Mouse (Mus musculus) adipocyte (in vitro differentiated cells): ENCODE measurements around the gene Ryr2.
"Not testable (repeated sequence)": the region's sequence is repeated elsewhere in the genome, so short reads cannot be mapped to it uniquely, and the experiment has no call there.

Experiments
- DNase-seq: peaks from one replicate; pipeline ENCODE4 v3.0.0-alpha.2; 2016; ENCODE audit warnings: low spot score

The Ryr2 gene

DNA sequence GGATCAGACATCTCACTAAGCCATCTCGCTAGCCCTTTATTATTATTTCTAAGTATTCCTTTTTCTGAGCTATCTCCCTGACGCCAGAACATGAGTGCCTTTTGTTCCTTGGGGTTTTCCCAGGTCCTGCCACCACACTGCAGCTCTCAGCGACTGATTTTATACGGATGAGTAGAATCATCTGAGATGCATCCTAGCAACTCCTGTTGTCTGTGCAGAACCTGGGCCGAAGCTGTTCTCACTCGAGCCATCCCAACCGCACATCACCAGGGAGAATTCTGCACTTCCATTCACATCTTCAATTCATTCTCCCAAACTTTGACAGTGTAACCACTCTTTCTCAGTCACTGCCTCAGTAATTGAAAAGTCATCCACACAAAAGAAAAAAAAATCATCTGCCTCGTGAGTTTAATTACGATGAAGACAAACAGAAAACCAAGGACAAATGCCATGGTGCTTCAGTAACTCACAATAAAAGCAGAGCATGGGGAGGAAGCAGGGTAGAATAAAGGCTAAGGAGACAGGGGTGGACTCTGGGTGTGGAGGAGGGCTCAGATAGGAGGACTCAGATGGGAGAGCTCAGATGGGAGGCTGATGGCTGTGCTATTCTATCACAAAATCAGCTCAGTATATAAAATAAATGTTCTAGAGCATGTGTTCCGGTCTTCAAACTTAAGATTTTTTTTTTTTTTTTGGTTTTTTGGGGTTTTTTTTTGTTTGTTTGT, 226.1 kb downstream of the Ryr2 start:
- DNase-seq: no peak

DNA sequence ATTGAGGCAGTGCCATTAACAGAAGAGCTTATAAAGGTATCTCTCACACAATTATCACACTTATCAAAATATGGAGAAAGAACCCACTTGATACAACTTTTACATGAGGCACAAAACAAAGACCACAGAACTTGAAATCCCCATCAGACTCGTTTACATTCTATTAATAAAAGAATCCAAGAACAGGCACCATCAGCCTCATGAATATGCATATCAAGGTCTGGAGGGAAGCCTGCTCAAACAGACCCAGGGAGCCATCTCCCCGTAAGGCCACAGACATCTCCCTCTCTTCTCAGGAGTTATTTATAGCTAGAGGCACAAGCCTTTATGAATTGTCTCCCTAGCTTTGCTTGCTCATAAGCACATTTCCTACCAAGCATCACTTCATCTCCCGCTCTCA, 227.7 kb downstream of the Ryr2 start:
- no peak for DNase-seq

DNA sequence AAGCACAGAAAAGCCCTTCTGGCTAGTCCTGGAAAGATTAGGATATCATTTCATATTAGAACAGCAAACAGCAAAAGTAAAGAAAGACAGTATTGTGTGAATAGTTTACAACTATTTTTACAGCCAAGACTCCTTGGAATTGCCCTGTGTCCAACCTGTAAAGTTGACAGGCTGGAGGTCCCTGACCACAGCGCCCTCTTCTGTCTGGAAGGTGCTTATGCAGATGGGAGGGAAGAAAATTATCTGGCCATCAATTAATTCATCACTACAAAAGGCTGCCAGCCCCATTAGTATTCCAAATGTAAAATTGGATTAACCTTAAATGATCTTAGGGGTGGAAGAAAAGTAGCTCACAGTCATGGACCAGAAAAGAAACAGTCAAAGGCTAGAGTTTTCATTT, 231.9 kb downstream of the Ryr2 start:
- no peak for DNase-seq

DNA sequence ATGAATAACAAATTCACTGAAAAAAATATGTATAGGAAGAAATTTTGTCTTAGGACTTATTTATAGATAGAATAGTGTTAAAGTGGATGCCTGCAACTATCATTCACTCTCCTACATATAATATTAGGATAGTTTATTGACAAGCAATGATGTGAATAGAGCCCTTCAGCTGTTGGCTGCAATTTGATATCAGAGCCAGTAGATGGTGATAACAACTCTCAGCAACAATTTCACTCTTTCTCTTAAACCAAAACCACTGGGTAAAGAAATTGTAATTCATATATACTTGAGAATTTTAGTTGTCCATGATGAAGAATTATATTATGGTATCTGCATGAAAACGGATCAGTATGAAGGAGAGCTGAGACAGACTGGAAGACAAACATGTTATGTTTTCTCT, 236.8 kb downstream of the Ryr2 start:
- DNase-seq: no peak

DNA sequence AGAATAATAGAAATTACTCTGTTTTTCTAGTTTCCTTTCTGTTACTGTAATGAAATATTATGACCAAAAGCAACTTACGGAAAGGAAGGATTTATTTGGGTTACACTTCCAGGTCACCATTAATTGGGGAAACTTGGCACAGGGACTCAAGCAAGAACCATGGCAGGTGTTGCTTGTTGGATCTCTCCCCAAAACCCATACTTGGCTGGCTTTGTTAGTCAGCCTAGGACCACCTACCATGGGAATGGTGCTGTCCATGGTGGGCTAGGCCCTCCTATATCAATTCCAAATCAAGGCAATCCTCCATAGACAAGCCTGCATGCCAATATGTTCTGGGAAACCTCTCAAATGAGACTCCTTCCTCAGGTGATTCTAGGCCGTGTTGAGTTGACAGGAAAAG, 237.3 kb downstream of the Ryr2 start:
- DNase-seq: no peak

DNA sequence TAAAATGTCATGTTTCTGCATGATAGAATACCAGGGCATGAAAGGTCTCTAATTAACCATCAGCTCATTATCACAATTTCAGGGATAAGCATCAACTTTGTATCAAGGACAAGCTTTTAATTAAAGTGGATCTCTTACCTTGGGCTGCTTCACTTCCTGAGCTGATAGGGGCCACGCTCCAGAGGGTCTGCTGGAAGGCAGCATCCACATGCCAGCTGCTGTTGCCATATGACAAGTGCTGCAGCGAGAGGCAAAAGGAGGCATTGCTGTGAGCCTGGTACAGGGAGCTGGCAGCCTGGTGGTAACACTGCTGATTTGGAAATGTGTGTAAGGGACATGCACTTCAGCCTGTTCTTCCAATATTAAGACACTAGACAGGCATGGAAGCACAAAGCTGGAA, 237.8 kb downstream of the Ryr2 start:
- DNase-seq: no peak

DNA sequence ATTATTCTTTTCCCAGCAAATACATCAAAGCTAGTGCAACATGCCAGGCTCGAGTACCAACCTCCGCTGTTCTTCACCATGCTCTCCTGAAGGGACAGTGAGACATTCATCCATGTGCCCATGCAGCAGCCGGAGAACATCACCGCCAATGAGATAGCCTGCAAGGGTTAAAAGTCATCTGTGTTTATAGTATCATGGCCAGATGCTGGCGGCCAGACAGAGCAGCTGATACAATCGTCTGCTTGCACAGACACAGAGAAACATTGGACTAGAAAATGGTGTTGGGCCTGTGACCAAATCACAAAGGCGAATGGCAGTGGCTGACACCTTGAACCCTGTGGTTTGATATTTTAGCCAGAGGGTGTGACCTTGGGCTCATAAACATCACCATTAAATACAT, 238.7 kb downstream of the Ryr2 start:
- no peak for DNase-seq

DNA sequence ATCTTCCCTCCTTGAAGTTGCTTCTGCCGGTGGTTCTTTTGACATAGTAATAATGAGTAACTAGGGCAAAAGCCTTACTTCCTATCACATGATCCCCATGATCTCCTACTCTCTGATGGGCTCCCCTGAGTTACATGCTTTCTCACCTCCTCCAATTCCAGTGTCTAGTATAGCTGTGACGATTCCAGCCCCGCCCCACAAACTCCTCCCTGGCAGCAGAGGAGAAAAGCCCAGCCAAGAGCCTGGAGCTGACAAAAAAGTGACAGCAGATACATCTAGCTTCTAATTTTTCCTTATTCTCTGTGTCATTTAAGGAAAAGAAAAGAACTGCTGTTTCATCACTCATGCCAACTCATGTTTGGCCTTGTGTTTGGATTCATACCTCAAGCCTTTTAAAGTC, 241.5 kb downstream of the Ryr2 start:
- no peak for DNase-seq

DNA sequence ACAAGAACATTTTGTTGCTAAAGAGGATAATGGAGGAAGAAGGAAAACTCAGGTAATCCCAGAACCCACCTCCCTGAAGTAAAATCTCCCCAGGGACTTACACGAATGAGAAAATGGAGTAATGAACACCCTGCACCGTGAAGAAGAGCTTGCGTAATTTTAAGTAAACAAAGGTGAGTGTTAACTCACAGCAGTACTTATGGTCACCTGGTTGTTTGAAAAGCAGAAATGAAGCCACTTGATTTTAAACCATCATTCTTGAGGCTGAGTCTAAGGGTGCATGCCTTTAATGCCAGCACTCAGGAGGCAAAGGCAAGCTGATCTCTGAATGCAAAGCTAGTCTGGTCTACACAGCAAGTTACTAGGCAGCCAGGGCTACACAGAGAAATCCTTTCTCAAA, 255.1 kb downstream of the Ryr2 start:
- no peak for DNase-seq

DNA sequence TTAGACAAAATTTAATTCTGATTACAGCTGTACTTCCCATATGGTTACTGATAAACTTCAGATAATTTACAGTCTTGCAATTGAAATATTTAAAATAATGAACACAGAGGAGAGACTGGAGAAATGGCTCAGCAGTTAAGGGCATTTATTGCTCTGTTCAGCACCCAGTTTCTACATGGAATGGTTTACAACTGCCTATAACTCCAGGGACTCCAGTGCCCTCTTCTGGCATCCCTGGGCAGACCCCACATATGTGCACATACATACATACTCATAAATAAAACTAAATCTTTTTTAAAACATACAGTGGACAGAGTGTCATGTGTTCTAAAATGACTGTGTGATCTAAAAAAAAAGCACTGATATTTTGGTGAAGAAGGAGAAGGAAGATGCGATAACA, 262.9 kb downstream of the Ryr2 start:
- no peak for DNase-seq

DNA sequence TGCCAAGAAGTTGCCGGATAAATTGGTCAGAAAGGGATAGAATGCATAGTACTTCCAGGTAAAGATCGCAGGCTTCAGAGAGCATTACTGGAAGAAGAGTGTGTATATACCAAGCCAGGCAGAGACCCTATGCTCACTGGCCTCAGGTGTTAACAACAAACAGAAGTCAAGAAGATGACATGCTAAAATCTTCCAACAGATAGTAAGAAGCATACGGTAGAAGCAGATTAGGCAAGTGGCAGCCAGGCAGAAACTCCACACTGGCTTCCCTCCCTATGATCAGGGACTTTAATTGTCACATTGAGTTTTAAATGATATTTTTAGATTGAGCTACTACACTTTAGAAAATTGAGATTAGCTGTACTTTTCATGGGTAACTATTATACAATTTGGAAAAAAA, 268.9 kb downstream of the Ryr2 start:
- no peak for DNase-seq

DNA sequence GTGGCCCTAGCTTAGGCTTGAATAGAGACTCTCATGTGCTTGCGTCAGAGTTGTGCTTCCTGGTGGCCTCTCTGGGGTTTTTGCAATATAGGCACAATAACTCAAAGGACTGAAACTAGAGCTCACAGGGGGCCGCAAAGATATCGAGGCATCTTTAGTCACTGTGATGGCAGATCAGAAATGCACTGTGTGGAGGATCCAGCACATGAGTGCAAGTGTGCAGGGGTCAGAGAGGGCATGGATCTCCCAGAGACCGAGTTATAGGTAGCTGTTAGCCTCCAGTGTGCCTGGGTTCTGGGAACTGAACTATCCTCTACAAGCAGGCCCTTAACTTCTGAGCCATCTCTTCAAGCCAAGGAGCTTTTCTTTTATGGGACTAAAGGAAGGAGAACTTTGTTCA, 269.6 kb downstream of the Ryr2 start:
- no peak for DNase-seq

DNA sequence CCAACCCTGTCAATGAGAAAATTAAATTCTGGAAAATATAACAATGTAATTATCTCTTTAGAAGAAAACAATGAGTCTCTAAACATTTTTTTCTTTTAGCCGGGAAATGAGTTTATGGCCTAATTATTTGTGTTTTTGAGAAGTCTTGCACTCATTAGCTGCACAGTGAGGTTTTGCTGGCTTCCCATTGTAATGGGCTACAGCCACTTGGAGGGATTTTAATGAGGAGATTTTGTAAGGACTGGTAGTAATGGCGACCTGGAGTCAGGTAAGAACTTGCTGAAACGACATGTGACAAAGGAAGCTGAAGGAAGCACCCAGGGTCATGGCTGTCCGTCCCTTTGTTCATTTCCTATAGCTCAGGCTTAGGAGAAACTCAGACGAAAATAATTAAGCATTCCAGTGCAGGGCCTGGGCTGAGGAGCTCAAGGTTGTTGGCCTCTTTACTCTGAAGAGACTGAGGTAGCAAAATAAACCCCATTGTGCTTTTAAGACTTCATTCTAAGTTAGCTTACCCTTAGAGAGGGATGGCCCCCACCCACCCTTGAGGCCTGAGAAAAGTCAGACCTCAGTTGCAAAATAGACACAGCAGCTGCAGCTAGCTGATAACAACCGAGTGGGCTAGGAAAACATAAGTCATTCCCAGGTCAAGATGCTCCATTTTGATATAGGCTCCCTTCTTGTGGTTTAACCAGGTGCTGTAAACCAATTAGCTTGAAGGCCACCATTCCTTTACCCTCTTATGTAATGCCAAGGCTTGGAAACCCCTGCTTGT, 270.3 kb downstream of the Ryr2 start:
- no peak for DNase-seq

DNA sequence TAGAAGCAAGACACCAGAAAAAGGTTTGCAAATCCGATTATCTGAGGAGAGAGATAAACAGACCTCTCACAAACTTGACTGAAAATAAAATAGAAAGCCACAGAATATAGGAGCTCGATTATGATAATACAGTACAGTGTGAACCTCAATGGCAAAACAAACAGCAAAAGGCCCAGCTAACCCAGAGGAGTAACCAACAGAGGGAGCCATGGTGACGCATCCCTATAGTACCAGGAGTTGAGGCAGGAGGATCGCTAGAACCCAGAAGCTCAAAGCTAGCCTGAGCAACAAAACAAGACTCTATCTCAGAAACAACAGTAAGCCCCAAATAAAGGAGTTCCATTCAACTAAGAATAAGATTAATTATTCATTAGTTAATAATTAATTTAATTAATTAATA, 275.5 kb downstream of the Ryr2 start:
- DNase-seq: no peak

DNA sequence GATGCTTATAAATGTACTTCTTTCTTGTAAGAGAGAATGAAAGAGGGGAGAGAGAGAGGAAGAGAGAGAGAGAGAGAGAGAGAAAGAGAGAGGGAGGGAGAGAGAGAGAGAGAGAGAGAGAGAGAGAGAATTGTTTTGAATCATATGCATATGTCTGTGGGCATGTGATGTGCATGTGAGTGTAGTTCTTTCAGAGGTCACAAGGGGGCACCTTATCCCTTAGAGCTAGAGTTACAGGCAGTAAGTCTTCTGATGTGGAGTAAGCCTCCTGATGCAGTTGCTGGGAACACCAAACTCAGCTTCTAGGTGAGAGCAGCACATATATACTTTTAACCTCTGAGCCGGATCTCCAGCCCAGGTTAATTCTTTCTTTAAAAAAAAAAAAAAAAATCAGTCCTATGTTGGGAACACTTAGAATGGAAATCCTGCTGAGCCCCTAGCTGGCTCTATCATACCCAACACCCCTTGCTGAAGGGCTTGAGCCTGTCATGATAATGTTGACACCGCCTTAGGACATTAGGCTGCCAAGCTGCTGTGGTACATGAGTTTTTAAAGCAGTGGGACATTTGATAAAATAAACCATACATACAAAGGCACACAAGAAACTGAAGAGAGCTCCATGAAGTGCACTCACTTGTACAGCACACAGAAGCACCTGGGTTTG, 281.1 kb downstream of the Ryr2 start:
- no peak for DNase-seq

DNA sequence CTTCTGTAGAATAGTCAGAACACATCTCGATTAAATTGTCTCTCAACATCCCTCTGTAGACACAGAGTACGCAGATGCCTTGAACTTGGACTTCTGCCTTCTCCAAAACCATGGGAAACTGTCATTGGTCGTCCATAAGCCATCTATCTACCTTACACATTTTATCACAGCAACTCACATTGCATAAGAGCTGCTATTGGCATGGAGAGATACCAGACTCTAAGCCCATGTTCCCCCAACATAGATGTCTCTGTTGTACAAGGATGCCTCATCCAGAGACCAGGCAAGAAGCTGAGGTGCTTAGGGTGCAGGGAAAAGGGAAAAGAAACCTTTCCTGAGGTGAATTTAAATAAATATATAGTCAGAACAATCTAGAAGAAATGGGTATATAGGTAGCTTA, 288.0 kb downstream of the Ryr2 start:
- DNase-seq: no peak

DNA sequence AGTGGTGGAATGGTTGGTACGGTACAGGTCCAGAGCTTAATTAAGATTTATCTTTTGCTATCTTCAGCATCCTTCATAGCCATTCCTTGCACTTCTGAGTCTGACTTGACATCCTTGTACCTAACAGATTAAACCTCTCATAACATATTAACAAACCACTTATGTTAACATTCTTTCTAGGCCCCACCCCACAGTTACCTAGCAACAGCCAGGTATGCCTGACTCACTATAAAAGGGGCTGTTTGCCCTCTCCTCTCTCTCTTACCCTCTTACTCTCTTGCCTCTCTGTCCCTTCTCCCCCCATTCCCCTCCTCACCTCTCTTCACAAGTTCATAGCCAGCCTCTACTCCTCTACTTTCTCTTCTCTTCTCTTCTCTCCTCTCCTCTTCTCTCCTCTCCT, 297.4 kb downstream of the Ryr2 start:
- DNase-seq: not testable (repeated sequence)

DNA sequence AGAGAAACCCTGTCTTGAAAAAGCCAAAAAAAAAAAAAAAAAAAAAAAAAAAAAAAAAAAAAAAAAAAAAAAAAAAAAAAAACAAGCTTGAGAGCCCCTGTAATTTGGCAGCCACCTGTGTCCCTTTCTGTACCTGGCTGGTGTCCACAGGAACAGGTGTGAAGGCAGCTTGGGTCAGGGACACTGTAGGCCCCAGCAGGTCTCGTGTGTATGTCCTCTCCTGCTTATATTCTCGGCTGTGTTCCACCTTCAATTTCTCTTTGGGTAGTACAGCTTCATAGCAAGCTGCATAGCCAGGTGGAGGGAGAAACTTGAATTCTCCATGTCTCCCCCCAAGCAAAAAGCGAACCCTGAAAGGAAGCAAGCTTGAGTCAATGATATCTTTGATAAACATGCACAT, 314.2 kb downstream of the Ryr2 start:
- no peak for DNase-seq

DNA sequence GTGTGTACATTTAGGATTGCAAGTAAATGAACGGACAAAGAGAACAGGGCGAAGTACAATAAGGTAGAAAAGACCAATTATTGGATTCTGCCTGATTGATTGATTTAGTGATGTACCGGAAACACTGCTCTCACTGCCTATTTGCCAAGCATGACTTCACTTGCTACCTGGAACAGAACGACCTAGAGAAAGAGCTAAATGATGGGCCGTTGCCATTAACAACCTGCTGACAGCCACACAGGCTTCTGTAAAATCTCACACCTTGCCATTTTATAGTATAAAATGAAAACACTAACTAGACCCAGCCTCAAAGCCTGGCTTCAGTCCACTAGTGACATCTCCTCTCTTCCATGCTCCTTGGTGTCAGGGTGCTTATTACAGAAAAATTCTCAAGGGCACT, 316.2 kb downstream of the Ryr2 start:
- DNase-seq: no peak

DNA sequence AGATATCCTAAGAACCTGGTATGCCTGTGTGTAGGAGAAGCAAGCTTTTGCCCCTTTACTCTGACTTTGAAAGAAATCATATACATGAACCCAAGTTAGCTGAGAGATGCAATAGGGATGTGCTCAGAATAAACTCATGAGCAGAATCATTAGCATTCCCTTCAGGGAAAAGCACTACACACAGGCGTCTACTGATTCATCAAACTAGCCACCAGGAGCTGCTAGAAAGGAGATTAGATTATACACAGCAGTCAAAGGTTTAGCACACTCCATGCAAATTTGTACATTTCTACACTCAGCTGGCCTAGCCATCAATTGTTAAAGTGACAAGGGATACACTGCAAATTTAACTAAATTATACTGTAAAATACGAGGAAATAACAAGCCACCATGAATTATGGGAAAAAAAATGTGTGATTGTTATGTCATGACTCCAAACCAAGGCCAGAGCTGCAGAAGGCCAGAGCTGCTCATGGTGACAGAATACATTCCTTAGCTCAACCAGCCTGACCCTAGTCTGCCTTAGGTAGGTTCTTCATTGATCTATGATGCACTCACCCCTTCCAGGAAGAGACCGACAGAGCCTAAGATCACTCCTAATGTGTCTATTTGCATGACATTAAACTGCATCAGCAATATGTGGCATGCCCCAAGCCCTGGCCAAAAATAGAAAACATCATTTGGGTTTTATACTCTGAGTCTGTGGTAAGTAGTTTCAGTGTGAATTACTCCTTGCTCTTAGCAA, 324.2 kb downstream of the Ryr2 start:
- no peak for DNase-seq

DNA sequence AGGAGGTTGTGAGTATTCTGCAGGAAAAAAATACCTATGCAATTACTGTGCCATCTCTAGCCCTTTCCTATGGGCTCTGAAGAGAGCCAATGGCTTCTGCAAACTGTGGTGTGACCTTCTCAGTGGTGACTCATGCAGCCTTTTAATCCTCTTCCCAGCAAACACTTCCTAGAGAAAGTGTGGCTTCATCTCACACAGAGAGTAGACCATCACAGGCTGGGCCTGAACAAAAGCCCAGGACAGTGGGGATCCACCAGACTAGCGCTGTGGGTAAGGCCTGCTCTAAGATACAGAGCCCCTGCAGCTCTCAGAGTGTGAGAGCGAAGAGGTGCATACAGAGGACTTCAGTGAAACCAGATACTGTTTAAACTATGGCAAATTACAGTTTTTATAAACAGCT, 325.7 kb downstream of the Ryr2 start:
- no peak for DNase-seq

DNA sequence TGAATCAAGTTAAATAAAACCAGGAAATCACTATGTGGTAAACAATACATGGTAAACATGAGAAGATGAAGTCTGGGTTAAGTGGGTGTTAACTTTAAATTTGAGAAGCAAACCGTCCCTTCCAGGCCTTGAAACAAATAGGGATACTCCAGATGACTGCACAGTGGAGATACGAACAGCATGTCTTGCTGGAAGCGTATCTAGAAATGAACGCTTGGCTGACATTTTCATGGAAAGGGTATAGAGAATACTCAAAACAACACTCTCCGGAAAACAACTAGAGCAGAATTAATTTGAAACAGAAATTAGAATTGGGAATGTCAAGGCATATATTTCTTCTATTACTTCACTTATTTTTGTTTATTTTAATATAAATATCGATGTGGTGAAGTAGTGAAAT, 329.0 kb downstream of the Ryr2 start:
- DNase-seq: no peak

DNA sequence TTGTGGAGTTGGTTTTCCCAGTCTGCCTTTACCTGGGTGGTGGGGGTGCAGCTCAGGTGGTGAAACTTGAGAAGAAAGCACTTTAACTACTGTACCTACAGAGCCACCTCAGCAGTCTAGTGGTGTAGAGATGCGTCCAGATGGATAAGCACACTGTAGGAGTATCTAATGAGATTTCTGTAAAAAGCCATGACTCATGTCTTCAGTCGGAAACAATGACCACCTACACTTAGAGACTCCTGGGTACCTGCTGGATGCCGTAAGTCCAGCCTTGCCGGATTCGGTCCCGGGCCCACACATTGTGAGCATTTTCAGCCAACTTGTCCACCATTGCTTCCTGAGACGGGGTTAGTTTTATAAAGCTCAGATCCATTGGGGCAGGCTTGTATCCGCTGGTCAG, 334.6 kb downstream of the Ryr2 start:
- no peak for DNase-seq
